Mouse (Mus musculus) intestine, embryonic 16.5 days (tissue): ENCODE measurements around the gene Susd1. TPM values are rescaled to one million over a fixed set of nuclear protein-coding genes. Genes with fewer than 3 reads are reported as not detected.
A peak's percentile ranks its signal among the peaks of the same experiment; 100 is the strongest.

Experiments used
- ATAC-seq: fragments of 200-750 bp; cut with Nextera tagmentation; 2 replicates; pipeline ENCODE4 v1.8.0; 2017; ENCODE audit warnings: moderate TSS enrichment, moderate library complexity
- H3K27ac ChIP-seq: fragments of 300-500 bp; sonication (generic); 2 replicates; pipeline ENCODE4 v1.5.1; 2014; ENCODE audit warnings: mild to moderate bottlenecking, low read length
- H3K27me3 ChIP-seq: fragments of 300-500 bp; sonication (generic); replicated peaks from 2 replicates; pipeline ENCODE4 v1.6.1; 2014; ENCODE audit warnings: low read length, control low read depth, mixed read lengths; ENCODE audit not compliant: control insufficient read depth, insufficient read depth
- H3K36me3 ChIP-seq: fragments of 300-500 bp; sonication (generic); 2 replicates; pipeline ENCODE4 v1.6.1; 2014; ENCODE audit warnings: low read length, control low read depth; ENCODE audit not compliant: control insufficient read depth, insufficient read depth
- H3K4me1 ChIP-seq: fragments of 300-500 bp; sonication (generic); 2 replicates; pipeline ENCODE4 v1.6.1; 2014; ENCODE audit warnings: low read length, control low read depth, mixed read lengths; ENCODE audit not compliant: control insufficient read depth, insufficient read depth
- H3K4me2 ChIP-seq: fragments of 300-500 bp; sonication (generic); 2 replicates; pipeline ENCODE4 v1.6.1; 2014; ENCODE audit warnings: low read depth, low read length, control low read depth
- H3K4me3 ChIP-seq: fragments of 300-500 bp; sonication (generic); 2 replicates; pipeline ENCODE4 v1.5.1; 2014; ENCODE audit warnings: mild to moderate bottlenecking, low read length
- H3K9ac ChIP-seq: fragments of 300-500 bp; sonication (generic); 2 replicates; pipeline ENCODE4 v1.6.1; 2014; ENCODE audit warnings: low read depth, low read length
- H3K9me3 ChIP-seq: fragments of 300-500 bp; sonication (generic); 2 replicates; pipeline ENCODE4 v1.6.1; 2016; ENCODE audit warnings: low read length, control low read depth; ENCODE audit not compliant: control insufficient read depth
- WGBS: fragments of 180-500 bp; shearing (Covaris S2); extraction: QIAGEN DNeasy Blood & Tissue Kit; methylation state at CpG from one replicate; pipeline ENCODE4 v1.1.7; 2014; 5-methylcytosine and 5-hydroxymethylcytosine counted together
- polyA plus RNA-seq: library from polyadenylated mRNA; unstranded; fragments of >200 nt; fragmentation: Nextera tagmentation; extraction: Ambion mirVana; gene quantifications from 2 replicates; pipeline ENCODE4 v1.2.1, GENCODE M21; 2015

The Susd1 gene
- polyA plus RNA-seq, 1 experiment from 2014 or later = 13.0 TPM

GRCm38 (mm10) chr4:59340714-59341113 lies 97.7 kb downstream of the Susd1 start:
- Histone ChIP-seq H3K4me3 (no peak overlapping the region), H3K4me2 (no peak overlapping the region), H3K9me3 (no peaks in the 10 kb centered on the region), H3K9ac (no peak overlapping the region), H3K36me3 (no peaks in the 10 kb centered on the region), H3K27ac (no peak overlapping the region), H3K4me1 (peaks cover 7% of the 10 kb centered on the region), H3K27me3 (no peaks in the 10 kb centered on the region)
- WGBS = 0% methylated on average over 3 of the region's 3 CpGs
- ATAC-seq = peak; percentile 84

DNA sequence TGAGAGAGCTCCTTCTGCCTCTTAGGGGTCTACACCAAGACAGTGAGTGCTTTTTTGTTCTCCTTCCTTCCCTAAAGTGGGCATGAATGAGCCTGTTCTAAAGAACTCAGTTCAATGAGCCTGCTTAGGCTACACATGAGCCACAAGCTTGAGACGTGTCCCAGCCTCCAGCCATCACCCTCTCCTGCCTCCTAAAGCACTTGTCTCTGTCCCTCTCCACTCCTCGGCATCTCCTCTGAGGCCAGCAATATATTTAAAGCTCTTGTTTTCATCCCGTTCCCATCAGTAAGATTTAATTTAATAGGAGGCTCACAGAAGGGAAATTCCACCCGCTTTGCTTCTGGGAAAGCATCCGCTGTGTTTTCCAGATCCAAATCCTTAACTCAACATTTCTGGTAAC lies 98.4 kb downstream of the Susd1 start:
- peaks cover 9% of the 10 kb centered on the region for H3K4me1 ChIP-seq
- H3K9ac ChIP-seq = no peak overlapping the region
- WGBS = 66% methylated on average over 5 of the region's 5 CpGs
- no peak overlapping the region for H3K27ac ChIP-seq
- no peak overlapping the region for H3K4me2 ChIP-seq
- H3K4me3 ChIP-seq = no peak overlapping the region
- no peaks in the 10 kb centered on the region for H3K27me3 ChIP-seq
- no peaks in the 10 kb centered on the region for H3K9me3 ChIP-seq
- H3K36me3 ChIP-seq = no peaks in the 10 kb centered on the region
- no peak for ATAC-seq

- no peak for ATAC-seq
- Histone ChIP-seq H3K4me3 (no peak overlapping the region), H3K36me3 (no peaks in the 10 kb centered on the region), H3K9ac (no peak overlapping the region), H3K9me3 (no peaks in the 10 kb centered on the region), H3K4me2 (no peak overlapping the region), H3K27ac (no peak overlapping the region), H3K4me1 (peaks cover 9% of the 10 kb centered on the region), H3K27me3 (no peaks in the 10 kb centered on the region)
- 86% methylated on average over 8 of the region's 8 CpGs for whole genome bisulfite sequencing
Observed at GRCm38 (mm10) chr4:59338896-59339535, 99.4 kb downstream of the Susd1 start.

DNA sequence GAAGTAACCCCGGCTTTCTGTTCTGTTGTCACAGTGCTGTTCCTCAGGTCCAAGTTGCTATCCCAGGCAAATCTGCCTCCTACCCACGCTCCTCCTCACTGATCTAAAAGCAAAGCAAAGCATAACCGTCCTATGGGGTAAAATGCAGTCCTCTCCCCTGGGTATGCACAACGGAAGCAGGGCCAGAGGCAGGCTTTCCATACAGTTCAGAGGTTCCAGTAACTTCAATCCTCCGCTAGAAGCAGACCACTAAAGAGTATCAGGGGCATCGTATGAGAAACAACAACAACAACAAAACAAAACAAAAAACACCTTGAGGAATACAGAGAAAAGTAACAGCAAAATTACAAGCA lies 100.9 kb downstream of the Susd1 start:
- Histone ChIP-seq H3K9ac (no peak overlapping the region), H3K36me3 (no peaks in the 10 kb centered on the region), H3K27me3 (no peaks in the 10 kb centered on the region), H3K4me2 (no peak overlapping the region), H3K4me3 (no peak overlapping the region), H3K27ac (no peak overlapping the region), H3K4me1 (peaks cover 9% of the 10 kb centered on the region), H3K9me3 (no peaks in the 10 kb centered on the region)
- ATAC-seq = no peak
- 89% methylated on average over 6 of the region's 6 CpGs for WGBS

DNA sequence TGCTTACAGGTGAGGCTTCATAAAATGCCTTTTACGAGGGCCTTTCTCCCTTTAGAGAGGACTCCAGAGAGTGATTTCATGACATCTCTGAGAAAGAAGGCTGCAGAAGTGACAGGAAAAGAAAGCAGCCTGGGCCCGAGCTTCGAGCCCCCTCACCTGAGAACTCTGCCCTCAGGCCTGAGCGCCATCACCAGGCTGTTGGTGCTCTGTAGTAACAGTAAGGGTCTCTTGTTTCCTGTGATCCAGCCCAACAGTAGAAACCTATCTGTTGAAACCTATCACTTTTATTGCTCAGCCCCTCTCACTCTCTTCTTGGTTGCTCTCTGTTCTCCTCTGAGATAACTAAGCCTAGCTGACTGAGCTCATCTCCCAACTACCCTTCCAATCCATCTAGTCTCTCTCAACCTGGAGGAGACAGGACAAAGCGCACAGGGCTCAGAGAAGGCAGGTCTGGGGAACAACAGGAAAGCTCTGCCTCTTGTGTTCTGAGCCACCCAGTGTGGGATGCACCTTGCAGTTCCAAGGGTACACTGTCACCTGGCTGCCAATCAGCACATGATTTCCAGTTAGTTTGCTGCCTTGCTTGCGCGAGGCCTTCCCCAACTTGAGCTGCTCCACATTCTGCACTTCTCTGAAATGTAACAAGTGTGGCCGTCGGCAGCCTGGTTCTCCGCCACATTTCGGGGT lies 101.4 kb downstream of the Susd1 start:
- no peak for ATAC-seq
- H3K27me3 ChIP-seq = no peaks in the 10 kb centered on the region
- H3K36me3 ChIP-seq = no peaks in the 10 kb centered on the region
- H3K9me3 ChIP-seq = no peaks in the 10 kb centered on the region
- no peak overlapping the region for H3K4me3 ChIP-seq
- WGBS = 93% methylated on average over 11 of the region's 11 CpGs
- H3K4me1 ChIP-seq = peaks cover 12% of the 10 kb centered on the region
- no peak overlapping the region for H3K4me2 ChIP-seq
- no peak overlapping the region for H3K9ac ChIP-seq
- H3K27ac ChIP-seq = no peak overlapping the region

DNA sequence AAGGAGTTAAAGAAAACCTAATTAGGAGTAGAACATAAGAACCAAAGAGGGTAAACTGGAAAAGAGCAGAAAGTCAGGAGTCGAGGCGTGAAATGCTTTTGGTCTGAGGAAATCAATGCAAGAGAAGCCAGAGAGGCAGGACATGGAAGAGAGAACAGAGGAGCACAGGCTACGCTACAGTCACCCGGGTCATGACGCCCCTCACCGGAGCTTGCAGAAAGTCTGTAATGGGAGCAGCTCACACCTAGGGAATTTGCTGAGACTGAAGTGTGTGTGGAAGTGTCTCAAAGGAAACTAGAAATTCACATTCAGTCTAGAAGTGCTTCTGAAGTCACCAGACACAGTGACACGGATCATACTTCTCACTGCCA lies 102.0 kb downstream of the Susd1 start:
- WGBS = 84% methylated on average over 7 of the region's 7 CpGs
- H3K4me1 ChIP-seq = peaks cover 18% of the 10 kb centered on the region
- 0 out of 2 replicates have a peak overlapping the region, but pooled peaks have one; percentile 14 for H3K9ac ChIP-seq
- H3K27me3 ChIP-seq = no peaks in the 10 kb centered on the region
- H3K36me3 ChIP-seq = no peaks in the 10 kb centered on the region
- no peak overlapping the region for H3K27ac ChIP-seq
- no peak overlapping the region for H3K4me3 ChIP-seq
- H3K9me3 ChIP-seq = no peaks in the 10 kb centered on the region
- no peak for ATAC-seq
- H3K4me2 ChIP-seq = no peak overlapping the region

DNA sequence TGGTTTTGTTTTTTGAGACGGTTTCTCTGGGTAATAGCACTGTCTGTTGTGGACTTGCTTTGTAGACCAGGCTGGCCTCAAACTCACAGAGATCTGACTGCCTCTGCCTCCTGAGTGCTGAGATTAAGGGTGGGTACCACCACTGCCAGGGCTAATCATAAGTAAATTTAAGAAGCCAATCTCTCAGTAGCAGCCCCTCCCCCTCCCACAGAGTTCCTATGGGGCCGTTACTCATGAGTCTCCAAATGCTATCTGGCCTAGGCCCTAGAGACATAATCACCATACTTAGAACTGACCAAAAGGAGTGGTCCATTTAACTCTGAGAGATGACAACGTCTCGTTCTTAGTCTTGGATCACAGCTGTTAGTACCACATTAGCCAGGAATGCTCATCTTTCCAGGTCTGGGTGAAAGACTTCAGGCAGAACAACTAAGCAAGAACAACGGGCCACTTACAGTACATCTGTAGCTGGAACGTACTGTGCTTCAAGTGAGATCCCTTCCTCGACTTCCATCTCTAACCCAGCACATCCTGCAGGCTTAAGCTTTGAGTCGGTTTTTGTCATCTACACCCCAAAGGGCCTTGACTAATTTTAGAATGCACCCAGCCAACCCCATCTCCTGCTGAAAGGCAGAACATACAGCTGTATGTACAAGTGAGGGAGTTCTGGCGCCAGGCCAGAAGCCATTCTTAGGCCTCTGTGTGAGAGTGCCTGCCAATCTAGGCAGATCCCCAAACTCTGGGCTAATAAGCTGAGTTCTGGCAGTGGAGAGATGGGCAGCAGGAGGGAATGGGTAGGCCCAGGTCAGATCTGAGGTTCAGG lies 102.6 kb downstream of the Susd1 start:
- ATAC-seq = 0 out of 2 replicates have a peak, but pooled peaks have one; percentile 19
- Histone ChIP-seq H3K36me3 (no peaks in the 10 kb centered on the region), H3K4me3 (no peak overlapping the region), H3K27me3 (no peaks in the 10 kb centered on the region), H3K27ac (peak overlapping the region; percentile 8; the same call in 1 of the 2 replicates), H3K9me3 (no peaks in the 10 kb centered on the region), H3K4me2 (no peak overlapping the region), H3K4me1 (peaks cover 21% of the 10 kb centered on the region), H3K9ac (0 out of 2 replicates have a peak overlapping the region, but pooled peaks have one; percentile 14)
- WGBS = 69% methylated on average over 9 of the region's 9 CpGs

DNA sequence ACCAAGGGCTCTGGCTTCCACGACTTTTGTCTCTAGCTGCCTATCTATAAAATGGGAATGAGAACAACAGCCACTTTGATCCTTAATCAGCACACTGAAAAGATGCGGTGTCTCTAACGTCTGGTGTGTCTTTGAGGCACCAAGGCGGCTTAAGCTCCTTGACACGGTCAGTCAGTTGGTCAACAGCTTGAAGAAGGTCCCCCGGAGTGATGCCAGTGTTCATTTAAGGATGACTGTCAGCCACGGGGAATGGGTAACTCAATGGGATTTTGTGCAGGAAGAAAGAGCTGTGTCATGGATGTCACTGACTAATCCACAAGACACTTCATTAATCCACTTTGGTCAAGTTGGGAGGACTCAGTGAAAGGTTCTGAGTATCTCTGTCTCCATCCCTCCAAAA lies 103.3 kb downstream of the Susd1 start:
- Histone ChIP-seq H3K36me3 (no peaks in the 10 kb centered on the region), H3K4me3 (no peak overlapping the region), H3K27ac (no peak overlapping the region), H3K4me1 (peaks cover 21% of the 10 kb centered on the region), H3K9me3 (no peaks in the 10 kb centered on the region), H3K9ac (no peak overlapping the region), H3K27me3 (no peaks in the 10 kb centered on the region), H3K4me2 (no peak overlapping the region)
- 89% methylated on average over 7 of the region's 7 CpGs for WGBS
- no peak for ATAC-seq

GRCm38 (mm10) chr4:59334236-59334635 lies 104.2 kb downstream of the Susd1 start:
- ATAC-seq = no peak
- 95% methylated on average over 4 of the region's 4 CpGs for WGBS
- no peaks in the 10 kb centered on the region for H3K9me3 ChIP-seq

More at GRCm38 (mm10) chr4:59334236-59334635, 104.2 kb downstream of the Susd1 start:
- Histone ChIP-seq H3K9ac (no peak overlapping the region), H3K36me3 (no peaks in the 10 kb centered on the region), H3K27ac (no peak overlapping the region), H3K4me1 (peaks cover 21% of the 10 kb centered on the region), H3K4me3 (no peak overlapping the region), H3K27me3 (no peaks in the 10 kb centered on the region), H3K4me2 (no peak overlapping the region)
